ENCODE assay signal across 24 mouse cellular contexts in the genomic region with DNA sequence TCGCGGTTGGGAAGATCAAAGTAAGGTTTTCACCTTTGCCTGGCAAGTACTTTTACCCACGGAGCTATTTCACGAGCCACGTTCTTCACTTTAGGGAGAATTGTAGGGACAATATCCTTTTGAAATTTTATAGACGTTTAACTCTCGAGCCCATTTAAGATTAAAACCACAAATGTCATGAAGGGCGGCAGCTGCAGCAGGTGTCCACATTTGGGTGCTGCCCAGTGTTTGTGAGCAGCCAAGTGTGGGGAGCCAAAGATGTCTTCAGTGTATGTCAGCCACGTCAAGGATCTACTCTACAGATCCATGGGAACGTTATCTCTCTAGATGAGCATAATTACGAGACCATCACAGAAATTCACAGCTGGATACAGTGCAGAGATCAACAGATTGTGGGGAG. TPM values are rescaled to one million over a fixed set of nuclear protein-coding genes. Genes with fewer than 3 reads are reported as not detected.
A peak's percentile ranks its signal among the peaks of the same experiment; 100 is the strongest.
DNase-seq lines count a peak whose midpoint lies in the region; ATAC-seq lines count a peak whose summit lies in the region.
"Had no signal": no experiment of that assay in that cellular context is flagged by ENCODE, and none has a peak within 500 bp of the region (broad histone marks: within the 10 kb centered on the region; RNA-seq: fewer than 3 reads in every experiment).

No protein-coding gene starts in this region.

- 88% methylated on average over 11 of the region's 11 CpGs for WGBS in forebrain, embryonic 10.5 days
- 86% methylated on average over 11 of the region's 11 CpGs for WGBS in forebrain, embryonic 13.5 days
- WGBS in heart, embryonic 16.5 days = 78% methylated on average over 11 of the region's 11 CpGs
- WGBS in midbrain, embryonic 11.5 days = 85% methylated on average over 11 of the region's 11 CpGs
- 84% methylated on average over 11 of the region's 11 CpGs for WGBS in midbrain, embryonic 14.5 days

- H3K27ac ChIP-seq in forebrain, embryonic 10.5 days = 0 out of 2 replicates have a peak overlapping the region, but pooled peaks have one; percentile 12
- no peak overlapping the region for H3K27ac ChIP-seq in forebrain, embryonic 13.5 days
- peak overlapping the region; percentile 50; the same call in 1 of the 2 replicates for H3K27ac ChIP-seq in heart, embryonic 16.5 days (ENCODE audit: low read length)
- H3K27ac ChIP-seq in midbrain, embryonic 11.5 days (ENCODE audit: low read depth, low read length) = no peak overlapping the region
- no peak overlapping the region for H3K27ac ChIP-seq in midbrain, embryonic 14.5 days (replicated peaks; ENCODE audit: low read depth, low read length)
- H3K27ac ChIP-seq: embryonic facial prominence, embryonic 15.5 days; heart, adult 2 months; hindbrain, embryonic 10.5 days; hindbrain, embryonic 14.5 days had no signal

- H3K4me3 ChIP-seq in forebrain, embryonic 10.5 days = no peak overlapping the region
- no peak overlapping the region for H3K4me3 ChIP-seq in forebrain, embryonic 13.5 days
- no peak overlapping the region for H3K4me3 ChIP-seq in heart, embryonic 16.5 days (ENCODE audit: low read length)
- H3K4me3 ChIP-seq in midbrain, embryonic 11.5 days (ENCODE audit: low read depth, low read length) = no peak overlapping the region
- H3K4me3 ChIP-seq in midbrain, embryonic 14.5 days (replicated peaks; ENCODE audit: low read depth, low read length) = no peak overlapping the region
- H3K4me3 ChIP-seq: embryonic facial prominence, embryonic 15.5 days; erythroblast, embryonic 14.5 days; heart, adult 2 months; heart, embryonic 15.5 days; hindbrain, embryonic 10.5 days had no signal

- H3K27me3 ChIP-seq in forebrain, embryonic 10.5 days (ENCODE audit: poor library complexity, severe bottlenecking) = no peaks in the 10 kb centered on the region
- H3K27me3 ChIP-seq in forebrain, embryonic 13.5 days = no peaks in the 10 kb centered on the region
- H3K27me3 ChIP-seq in heart, embryonic 16.5 days (ENCODE audit: control insufficient read depth, insufficient read depth, low read length) = no peaks in the 10 kb centered on the region
- no peaks in the 10 kb centered on the region for H3K27me3 ChIP-seq in midbrain, embryonic 11.5 days (ENCODE audit: control insufficient read depth, insufficient read depth, low read length)
- no peaks in the 10 kb centered on the region for H3K27me3 ChIP-seq in midbrain, embryonic 14.5 days (ENCODE audit: control insufficient read depth, insufficient read depth, low read length)
- H3K27me3 ChIP-seq: embryonic facial prominence, embryonic 15.5 days; heart, embryonic 15.5 days had no signal

- H3K36me3 ChIP-seq in forebrain, embryonic 10.5 days (replicated peaks) = no peaks in the 10 kb centered on the region
- H3K36me3 ChIP-seq in forebrain, embryonic 13.5 days (ENCODE audit: poor library complexity, severe bottlenecking) = no peaks in the 10 kb centered on the region
- H3K36me3 ChIP-seq in heart, embryonic 16.5 days (ENCODE audit: control insufficient read depth, insufficient read depth) = no peaks in the 10 kb centered on the region
- H3K36me3 ChIP-seq in midbrain, embryonic 11.5 days (ENCODE audit: control insufficient read depth, insufficient read depth, low read length) = no peaks in the 10 kb centered on the region
- H3K36me3 ChIP-seq in midbrain, embryonic 14.5 days (ENCODE audit: control insufficient read depth, insufficient read depth, low read length) = no peaks in the 10 kb centered on the region
- H3K36me3 ChIP-seq: embryonic facial prominence, embryonic 15.5 days; heart, embryonic 15.5 days; hindbrain, embryonic 10.5 days had no signal

- no peaks in the 10 kb centered on the region for H3K9me3 ChIP-seq in forebrain, embryonic 10.5 days
- H3K9me3 ChIP-seq in forebrain, embryonic 13.5 days (replicated peaks) = no peaks in the 10 kb centered on the region
- no peaks in the 10 kb centered on the region for H3K9me3 ChIP-seq in heart, embryonic 16.5 days (replicated peaks; ENCODE audit: control insufficient read depth, low read length)
- H3K9me3 ChIP-seq in midbrain, embryonic 11.5 days (ENCODE audit: control insufficient read depth, low read length) = no peaks in the 10 kb centered on the region
- no peaks in the 10 kb centered on the region for H3K9me3 ChIP-seq in midbrain, embryonic 14.5 days (ENCODE audit: control insufficient read depth, low read length)
- H3K9me3 ChIP-seq: embryonic facial prominence, embryonic 15.5 days; heart, embryonic 15.5 days; hindbrain, embryonic 10.5 days had no signal

- peaks cover 54% of the 10 kb centered on the region for H3K4me1 ChIP-seq in forebrain, embryonic 10.5 days
- peaks cover 24% of the 10 kb centered on the region for H3K4me1 ChIP-seq in forebrain, embryonic 13.5 days
- peaks cover 57% of the 10 kb centered on the region for H3K4me1 ChIP-seq in heart, embryonic 16.5 days (ENCODE audit: control insufficient read depth, insufficient read depth, low read length)
- peaks cover 10% of the 10 kb centered on the region for H3K4me1 ChIP-seq in midbrain, embryonic 11.5 days (ENCODE audit: control insufficient read depth, insufficient read depth, low read length)
- H3K4me1 ChIP-seq in midbrain, embryonic 14.5 days (ENCODE audit: control insufficient read depth, insufficient read depth, low read length) = peaks cover 15% of the 10 kb centered on the region

- no peak for ATAC-seq in forebrain, embryonic 13.5 days
- no peak for ATAC-seq in heart, embryonic 16.5 days (replicated peaks; ENCODE audit: extremely low read depth, insufficient read depth, low FRiP score)
- ATAC-seq in midbrain, embryonic 11.5 days (ENCODE audit: low FRiP score) = no peak
- ATAC-seq in midbrain, embryonic 14.5 days (ENCODE audit: low FRiP score, low TSS enrichment) = no peak
- ATAC-seq: forebrain, embryonic 16.5 days; intestine, postnatal 0 days had no signal

- no peak overlapping the region for H3K9ac ChIP-seq in forebrain, embryonic 13.5 days
- no peak overlapping the region for H3K9ac ChIP-seq in heart, embryonic 16.5 days (ENCODE audit: low read length)
- H3K9ac ChIP-seq in midbrain, embryonic 11.5 days (ENCODE audit: low read length) = no peak overlapping the region
- H3K9ac ChIP-seq in midbrain, embryonic 14.5 days (replicated peaks; ENCODE audit: low read length) = no peak overlapping the region
- H3K9ac ChIP-seq: embryonic facial prominence, embryonic 15.5 days; heart, embryonic 15.5 days; hindbrain, embryonic 14.5 days had no signal

- no peak for DNase-seq in forebrain, embryonic 10.5 days (ENCODE audit: extremely low spot score, low spot score)
- no peak for DNase-seq in heart, postnatal 4 days
- peak; percentile 41 for DNase-seq in midbrain, embryonic 11.5 days (ENCODE audit: low spot score, missing footprints)
- DNase-seq in midbrain, embryonic 14.5 days = no peak
- peak; percentile 47 for DNase-seq in induced T-regulatory cell, adult 2 months (ENCODE audit: low read depth)
- DNase-seq in right cerebral cortex, postnatal 10 days (ENCODE audit: low spot score in 2 of 2) = no peak
- DNase-seq: adrenal gland, adult 2 months; adrenal gland, postnatal 25 days; cerebellum, adult 18-20 months; cerebellum, adult 9-11 months; cerebellum, postnatal 36 days; gastrocnemius, postnatal 10 days; heart, adult 2 months; kidney, adult 8-10 months had no signal

- H3K4me2 ChIP-seq in forebrain, embryonic 13.5 days = no peak overlapping the region
- H3K4me2 ChIP-seq in heart, embryonic 16.5 days (ENCODE audit: low read depth, low read length) = no peak overlapping the region
- H3K4me2 ChIP-seq in midbrain, embryonic 11.5 days = no peak overlapping the region
- no peak overlapping the region for H3K4me2 ChIP-seq in midbrain, embryonic 14.5 days (ENCODE audit: low read length)
- H3K4me2 ChIP-seq: embryonic facial prominence, embryonic 15.5 days; heart, embryonic 15.5 days; hindbrain, embryonic 14.5 days had no signal

RNA-seq across cellular contexts. Expression of a gene that starts 46.6 kb away (rescaled TPM):
- 0.06 and 0.15 TPM in 2 replicates for polyA plus RNA-seq in forebrain, embryonic 10.5 days (2016; fragmentation: Nextera tagmentation; extraction: Ambion mirVana)
- polyA plus RNA-seq in forebrain, embryonic 13.5 days (2015; fragmentation: Nextera tagmentation; extraction: Ambion mirVana) = not detected in 2 replicates
- 0.87 and 0.91 TPM in 2 replicates for polyA plus RNA-seq in heart, embryonic 16.5 days (2015; fragmentation: Nextera tagmentation; extraction: Ambion mirVana)
- total RNA-seq in heart, postnatal 4 days (2021) = under 1 TPM; 0.54 to 0.60 TPM
- not detected in 2 replicates for polyA plus RNA-seq in midbrain, embryonic 11.5 days (2014; fragmentation: Nextera tagmentation; extraction: Ambion mirVana)
- 0.11 TPM in 1 of 2 replicates, not detected in the other for polyA plus RNA-seq in midbrain, embryonic 14.5 days (2014; fragmentation: Nextera tagmentation; extraction: Ambion mirVana)
- polyA plus RNA-seq: erythroblast, embryonic 14.5 days; forebrain, embryonic 11.5 days; hindbrain, embryonic 10.5 days had no signal

Comparison
In these comparisons a context has a peak if more than half of its experiments do, and no peak if none do; other contexts are left out.
1. DNase-seq: peak in midbrain, embryonic 11.5 days (single experiment) and induced T-regulatory cell, adult 2 months (single experiment); none in forebrain, embryonic 10.5 days (single experiment), heart, postnatal 4 days (single experiment), midbrain, embryonic 14.5 days (single experiment) and right cerebral cortex, postnatal 10 days (0 of 2).
2. H3K27ac ChIP-seq: peak in forebrain, embryonic 10.5 days (single experiment) and heart, embryonic 16.5 days (single experiment); none in forebrain, embryonic 13.5 days (single experiment), midbrain, embryonic 11.5 days (single experiment) and midbrain, embryonic 14.5 days (single experiment).